Mouse (Mus musculus): ENCODE measurements around the gene Allc. TPM values are rescaled to one million over a fixed set of nuclear protein-coding genes. Genes with fewer than 3 reads are reported as not detected.
A peak's percentile ranks its signal among the peaks of the same experiment; 100 is the strongest.

Allc gene
- polyA plus RNA-seq, 1 experiment, result not detected

- no peak overlapping the region for H3K27ac ChIP-seq (ENCODE audit: control insufficient read depth, insufficient read depth, low read depth, low read length, poor library complexity)
- TF ChIP-seq POLR2A (IDR thresholded peaks at IDR 0.05; ENCODE audit: borderline replicate concordance, control insufficient read depth, low read depth, low read length) (no peak), CTCF (IDR thresholded peaks at IDR 0.05; ENCODE audit: control insufficient read depth, insufficient read depth, low read length) (no peak)
- 39% methylated on average over 3 of the region's 3 CpGs for WGBS
- H3K4me1 ChIP-seq (ENCODE audit: control insufficient read depth, insufficient read depth, low read length), result no peaks in the 10 kb centered on the region
- H3K4me3 ChIP-seq (replicated peaks; ENCODE audit: control insufficient read depth, low read depth, low read length), result no peak overlapping the region
Measured at GRCm38 (mm10) chr12:28598110-28598509, 15.8 kb upstream of the Allc start.

DNA sequence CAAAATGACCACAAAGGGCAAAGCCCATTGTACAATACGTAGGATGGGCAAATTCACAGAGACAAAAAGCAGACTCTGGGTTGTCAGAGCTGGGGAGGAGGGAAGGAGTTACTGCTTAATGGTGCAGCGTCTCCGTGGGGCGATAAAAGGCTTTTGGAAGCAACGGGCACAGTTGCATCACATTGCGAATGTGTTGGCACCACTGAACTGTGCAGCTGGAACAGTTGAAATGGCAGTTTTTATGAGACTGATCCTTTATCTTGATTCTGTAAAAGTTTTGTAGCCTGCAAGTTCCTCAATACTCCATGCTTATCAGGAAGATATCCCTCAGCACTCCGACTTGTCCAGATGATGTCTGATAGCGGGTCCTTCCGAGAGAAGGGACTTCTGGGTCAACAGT is 15.4 kb upstream of the Allc start:
- Histone ChIP-seq H3K27ac (ENCODE audit: control insufficient read depth, insufficient read depth, low read depth, low read length, poor library complexity) (no peak overlapping the region), H3K4me3 (replicated peaks; ENCODE audit: control insufficient read depth, low read depth, low read length) (no peak overlapping the region), H3K4me1 (ENCODE audit: control insufficient read depth, insufficient read depth, low read length) (no peaks in the 10 kb centered on the region)
- WGBS, result 73% methylated on average over 9 of the region's 9 CpGs
- no peak for TF ChIP-seq POLR2A (IDR thresholded peaks at IDR 0.05; ENCODE audit: borderline replicate concordance, control insufficient read depth, low read depth, low read length)
- TF ChIP-seq CTCF (IDR thresholded peaks at IDR 0.05; ENCODE audit: control insufficient read depth, insufficient read depth, low read length), result no peak

GRCm38 (mm10) chr12:28596851-28597250 is 14.5 kb upstream of the Allc start:
- TF ChIP-seq CTCF (IDR thresholded peaks at IDR 0.05; ENCODE audit: control insufficient read depth, insufficient read depth, low read length) (no peak), POLR2A (IDR thresholded peaks at IDR 0.05; ENCODE audit: borderline replicate concordance, control insufficient read depth, low read depth, low read length) (no peak)
- Histone ChIP-seq H3K4me1 (ENCODE audit: control insufficient read depth, insufficient read depth, low read length) (no peaks in the 10 kb centered on the region), H3K4me3 (replicated peaks; ENCODE audit: control insufficient read depth, low read depth, low read length) (no peak overlapping the region), H3K27ac (ENCODE audit: control insufficient read depth, insufficient read depth, low read depth, low read length, poor library complexity) (no peak overlapping the region)

- Histone ChIP-seq H3K27ac (ENCODE audit: control insufficient read depth, insufficient read depth, low read depth, low read length, poor library complexity) (no peak overlapping the region), H3K4me3 (replicated peaks; ENCODE audit: control insufficient read depth, low read depth, low read length) (no peak overlapping the region), H3K4me1 (ENCODE audit: control insufficient read depth, insufficient read depth, low read length) (no peaks in the 10 kb centered on the region)
- no peak for TF ChIP-seq POLR2A (IDR thresholded peaks at IDR 0.05; ENCODE audit: borderline replicate concordance, control insufficient read depth, low read depth, low read length)
- TF ChIP-seq CTCF (IDR thresholded peaks at IDR 0.05; ENCODE audit: control insufficient read depth, insufficient read depth, low read length), result no peak
- WGBS, result 47% methylated on average over 13 of the region's 13 CpGs
Measured at GRCm38 (mm10) chr12:28590428-28590827, 8.1 kb upstream of the Allc start.

- no peaks in the 10 kb centered on the region for H3K4me1 ChIP-seq (ENCODE audit: control insufficient read depth, insufficient read depth, low read length)
- WGBS, result 11% methylated on average over 24 of the region's 24 CpGs
- H3K27ac ChIP-seq (ENCODE audit: control insufficient read depth, insufficient read depth, low read depth, low read length, poor library complexity), result no peak overlapping the region
- no peak overlapping the region for H3K4me3 ChIP-seq (replicated peaks; ENCODE audit: control insufficient read depth, low read depth, low read length)
- TF ChIP-seq POLR2A (IDR thresholded peaks at IDR 0.05; ENCODE audit: borderline replicate concordance, control insufficient read depth, low read depth, low read length) (no peak), CTCF (IDR thresholded peaks at IDR 0.05; ENCODE audit: control insufficient read depth, insufficient read depth, low read length) (peak; percentile 64)
Measured at GRCm38 (mm10) chr12:28589090-28589868, 7.0 kb upstream of the Allc start.

- Histone ChIP-seq H3K4me1 (ENCODE audit: control insufficient read depth, insufficient read depth, low read length) (no peaks in the 10 kb centered on the region), H3K27ac (ENCODE audit: control insufficient read depth, insufficient read depth, low read depth, low read length, poor library complexity) (no peak overlapping the region), H3K4me3 (replicated peaks; ENCODE audit: control insufficient read depth, low read depth, low read length) (no peak overlapping the region)
- TF ChIP-seq POLR2A (IDR thresholded peaks at IDR 0.05; ENCODE audit: borderline replicate concordance, control insufficient read depth, low read depth, low read length) (no peak), CTCF (IDR thresholded peaks at IDR 0.05; ENCODE audit: control insufficient read depth, insufficient read depth, low read length) (no peak)
- WGBS, result 79% methylated on average over 6 of the region's 6 CpGs
Measured at GRCm38 (mm10) chr12:28587949-28588348, 5.6 kb upstream of the Allc start.

DNA sequence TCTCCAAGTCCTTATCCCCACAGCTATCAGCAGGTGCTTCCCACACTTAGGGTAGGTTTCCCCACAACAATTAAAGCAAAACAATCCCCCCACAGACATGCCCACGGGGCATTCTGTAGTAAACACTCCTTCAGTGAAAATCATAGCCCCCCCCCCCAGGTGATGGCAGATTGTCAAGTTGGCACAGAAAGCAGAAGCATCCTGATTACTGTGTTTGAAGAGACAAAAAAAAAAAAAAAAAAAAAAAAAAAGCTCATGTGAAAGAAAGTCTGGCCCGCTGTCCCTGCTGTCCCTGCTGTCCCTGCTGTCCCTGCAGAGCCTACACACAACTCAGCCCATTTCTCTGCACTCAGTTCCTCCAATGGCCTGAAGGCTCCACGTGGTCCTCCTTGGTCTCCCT is 1.7 kb upstream of the Allc start:
- Histone ChIP-seq H3K4me1 (ENCODE audit: control insufficient read depth, insufficient read depth, low read length) (no peaks in the 10 kb centered on the region), H3K4me3 (replicated peaks; ENCODE audit: control insufficient read depth, low read depth, low read length) (no peak overlapping the region), H3K27ac (ENCODE audit: control insufficient read depth, insufficient read depth, low read depth, low read length, poor library complexity) (no peak overlapping the region)
- TF ChIP-seq CTCF (IDR thresholded peaks at IDR 0.05; ENCODE audit: control insufficient read depth, insufficient read depth, low read length) (no peak), POLR2A (IDR thresholded peaks at IDR 0.05; ENCODE audit: borderline replicate concordance, control insufficient read depth, low read depth, low read length) (no peak)
- 43% methylated on average over 3 of the region's 3 CpGs for WGBS

DNA sequence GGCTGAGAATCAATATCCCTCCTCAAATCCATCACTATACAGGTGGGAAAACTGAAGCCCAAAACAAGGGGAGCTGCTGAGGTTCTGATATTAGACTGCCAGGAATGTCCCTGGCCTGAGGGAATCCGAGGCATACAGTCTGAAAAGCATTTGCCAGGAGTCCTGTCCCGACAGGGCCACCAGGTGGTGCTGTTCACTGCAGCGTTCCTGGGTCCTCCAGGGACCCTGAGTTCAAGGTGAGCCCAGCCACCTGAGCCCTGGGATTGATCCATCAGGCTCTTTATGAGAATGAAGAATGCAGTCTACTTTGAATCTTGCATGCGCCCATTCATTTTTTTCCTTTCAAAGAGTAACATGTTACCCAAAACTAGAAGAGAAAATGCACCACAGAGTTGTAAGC is 3.2 kb downstream of the Allc start:
- H3K4me1 ChIP-seq (ENCODE audit: control insufficient read depth, insufficient read depth, low read length), result no peaks in the 10 kb centered on the region
- no peak for TF ChIP-seq POLR2A (IDR thresholded peaks at IDR 0.05; ENCODE audit: borderline replicate concordance, control insufficient read depth, low read depth, low read length)
- TF ChIP-seq CTCF (IDR thresholded peaks at IDR 0.05; ENCODE audit: control insufficient read depth, insufficient read depth, low read length), result peak; percentile 42; the same call in 1 of the 2 replicates
- WGBS, result 36% methylated on average over 4 of the region's 4 CpGs
- H3K27ac ChIP-seq (ENCODE audit: control insufficient read depth, insufficient read depth, low read depth, low read length, poor library complexity), result no peak overlapping the region
- H3K4me3 ChIP-seq (replicated peaks; ENCODE audit: control insufficient read depth, low read depth, low read length), result no peak overlapping the region

Measured in bone marrow, adult 2 months (tissue).